Mouse (Mus musculus) stomach, postnatal 0 days (tissue): ENCODE data around the gene Flnb.

Source experiments
- CTCF ChIP-seq: IDR thresholded peaks from 2 replicates; pipeline ENCODE4 v1.5.1; 2016; ENCODE audit warnings: antibody characterized with exemption, low read depth, mild to moderate bottlenecking, moderate library complexity
- EP300 ChIP-seq: optimal IDR thresholded peaks from 2 replicates; pipeline ENCODE3; 2016; ENCODE audit warnings: antibody characterized with exemption

GRCm38 (mm10) chr14:7858430-7858829, 40.7 kb downstream of the Flnb start:
- TF ChIP-seq CTCF (no peak), EP300 (no peak)
